Mouse (Mus musculus) midbrain, embryonic 12.5 days (tissue): ENCODE data around the gene Tmem179b. TPM values are rescaled to one million over a fixed set of nuclear protein-coding genes. Genes with fewer than 3 reads are reported as not detected.
A peak's percentile ranks its signal among the peaks of the same experiment; 100 is the strongest.

Experiments used
- ATAC-seq: fragments of 200-750 bp; cut with Nextera tagmentation; 2 replicates; pipeline ENCODE4 v1.8.0; 2017; ENCODE audit warnings: low read depth, moderate TSS enrichment, moderate library complexity; ENCODE audit not compliant: low FRiP score
- H3K27ac ChIP-seq: fragments of 300-500 bp; sonication (generic); replicated peaks from 2 replicates; pipeline ENCODE4 v1.5.1; 2016; ENCODE audit warnings: mild to moderate bottlenecking
- H3K27me3 ChIP-seq: fragments of 300-500 bp; sonication (generic); 2 replicates; pipeline ENCODE4 v1.6.1; 2016; ENCODE audit warnings: mild to moderate bottlenecking
- H3K36me3 ChIP-seq: fragments of 300-500 bp; sonication (generic); 2 replicates; pipeline ENCODE4 v1.6.1; 2016
- H3K4me1 ChIP-seq: fragments of 300-500 bp; sonication (generic); 2 replicates; pipeline ENCODE4 v1.6.1; 2016
- H3K4me2 ChIP-seq: fragments of 300-500 bp; sonication (generic); replicated peaks from 2 replicates; pipeline ENCODE4 v1.6.1; 2016; ENCODE audit warnings: mild to moderate bottlenecking, moderate library complexity
- H3K4me3 ChIP-seq: fragments of 300-500 bp; sonication (generic); 2 replicates; pipeline ENCODE4 v1.5.1; 2016; ENCODE audit warnings: mild to moderate bottlenecking
- H3K9ac ChIP-seq: fragments of 300-500 bp; sonication (generic); replicated peaks from 2 replicates; pipeline ENCODE4 v1.6.1; 2016; ENCODE audit warnings: mild to moderate bottlenecking, moderate library complexity
- H3K9me3 ChIP-seq: fragments of 300-500 bp; sonication (generic); 2 replicates; pipeline ENCODE4 v1.6.1; 2016; ENCODE audit warnings: mild to moderate bottlenecking
- WGBS: fragments of 180-500 bp; shearing (Covaris S2); methylation state at CpG from one replicate; pipeline ENCODE4 v1.1.7; 2016; 5-methylcytosine and 5-hydroxymethylcytosine counted together
- microRNA-seq: library from miRNA; unstranded; fragments of <30 nt; microRNA quantifications from one replicate; pipeline ENCODE4, GENCODE M21; 2017
- polyA plus RNA-seq: library from polyadenylated mRNA; unstranded; fragments of >200 nt; fragmentation: Nextera tagmentation; extraction: Ambion mirVana; gene quantifications from 2 replicates; pipeline ENCODE4 v1.2.1, GENCODE M21; 2016

The Tmem179b gene
- polyA plus RNA-seq, 1 experiment from 2014 or later, result 40.4 TPM

GRCm38 (mm10) chr19:8726609-8727390, 47.5 kb downstream of the Tmem179b start:
- H3K36me3 ChIP-seq, result peaks cover 22% of the 10 kb centered on the region
- no peak overlapping the region for H3K9ac ChIP-seq
- no peak overlapping the region for H3K4me2 ChIP-seq
- peaks cover 30% of the 10 kb centered on the region for H3K4me1 ChIP-seq
- H3K4me3 ChIP-seq, result no peak overlapping the region
- H3K27me3 ChIP-seq, result no peaks in the 10 kb centered on the region
- WGBS, result 21% methylated on average over 3 of the region's 3 CpGs
- no peaks in the 10 kb centered on the region for H3K9me3 ChIP-seq
- no peak for ATAC-seq
- H3K27ac ChIP-seq, result no peak overlapping the region

- Histone ChIP-seq H3K27ac (no peak overlapping the region), H3K4me2 (peak overlapping the region; percentile 78), H3K4me3 (peak overlapping the region; percentile 82), H3K36me3 (peaks cover 22% of the 10 kb centered on the region), H3K9ac (peak overlapping the region; percentile 96), H3K27me3 (no peaks in the 10 kb centered on the region), H3K9me3 (no peaks in the 10 kb centered on the region), H3K4me1 (peaks cover 33% of the 10 kb centered on the region)
- no peak for ATAC-seq
- 61% methylated on average over 4 of the region's 4 CpGs for WGBS
Observed at GRCm38 (mm10) chr19:8725081-8725613, 49.1 kb downstream of the Tmem179b start.

GRCm38 (mm10) chr19:8724392-8724791, 49.9 kb downstream of the Tmem179b start:
- Histone ChIP-seq H3K4me3 (peak overlapping the region; percentile 82), H3K27me3 (no peaks in the 10 kb centered on the region), H3K9ac (peak overlapping the region; percentile 96), H3K27ac (peak overlapping the region; percentile 78), H3K4me2 (peak overlapping the region; percentile 78), H3K36me3 (peaks cover 22% of the 10 kb centered on the region), H3K4me1 (peaks cover 33% of the 10 kb centered on the region), H3K9me3 (no peaks in the 10 kb centered on the region)
- no peak for ATAC-seq
- WGBS, result 1% methylated on average over 2 of the region's 2 CpGs

GRCm38 (mm10) chr19:8723574-8724346, 50.5 kb downstream of the Tmem179b start:
- H3K36me3 ChIP-seq, result peaks cover 22% of the 10 kb centered on the region
- peak overlapping the region; percentile 82 for H3K4me3 ChIP-seq
- ATAC-seq, result no peak
- peak overlapping the region; percentile 96 for H3K9ac ChIP-seq
- peak overlapping the region; percentile 78 for H3K27ac ChIP-seq
- no peaks in the 10 kb centered on the region for H3K27me3 ChIP-seq
- H3K4me1 ChIP-seq, result peaks cover 33% of the 10 kb centered on the region
- under 1% methylated on average over 20 of the region's 20 CpGs for WGBS
- H3K9me3 ChIP-seq, result no peaks in the 10 kb centered on the region
- H3K4me2 ChIP-seq, result peak overlapping the region; percentile 78

- Histone ChIP-seq H3K27me3 (no peaks in the 10 kb centered on the region), H3K4me3 (peak within 1 kb of the TSS; percentile 82), H3K4me1 (peaks cover 33% of the 10 kb centered on the region), H3K27ac (peak within 1 kb of the TSS; percentile 93), H3K36me3 (peaks cover 22% of the 10 kb centered on the region), H3K4me2 (peak within 1 kb of the TSS; percentile 78), H3K9ac (peak within 1 kb of the TSS; percentile 96), H3K9me3 (no peaks in the 10 kb centered on the region)
- WGBS, result under 1% methylated on average over 50 of the region's 50 CpGs
- peak; percentile 96 for ATAC-seq
Observed at GRCm38 (mm10) chr19:8722907-8723573, 51.2 kb downstream of the Tmem179b start, which contains the start of gene Slc3a2. Slc3a2 (minus strand) TSS chr19:8723369.

GRCm38 (mm10) chr19:8722559-8722906, 51.7 kb downstream of the Tmem179b start:
- H3K9me3 ChIP-seq, result no peaks in the 10 kb centered on the region
- H3K4me2 ChIP-seq, result peak overlapping the region; percentile 78
- WGBS, result 1% methylated on average over 5 of the region's 5 CpGs
- H3K4me3 ChIP-seq, result peak overlapping the region; percentile 82
- peak overlapping the region; percentile 82 for H3K9ac ChIP-seq
- ATAC-seq, result peak; percentile 7; the same call in 1 of the 2 replicates
- H3K36me3 ChIP-seq, result peaks cover 22% of the 10 kb centered on the region
- H3K27ac ChIP-seq, result peak overlapping the region; percentile 93
- no peaks in the 10 kb centered on the region for H3K27me3 ChIP-seq
- peaks cover 33% of the 10 kb centered on the region for H3K4me1 ChIP-seq

Small RNAs within 50 kb of the gene (microRNA-seq; reads per million reads assigned to microRNA genes)
- gene Mir6992, result not detected

Other genes starting within 250 kb of the Tmem179b start
- gene Slc22a8, start 183.2 kb downstream of the Tmem179b start, polyA plus RNA-seq, result 0.77 and 0.89 TPM in 2 replicates
- 3.6 and 4.2 TPM in 2 replicates for gene Slc22a6, start 156.4 kb downstream of the Tmem179b start, polyA plus RNA-seq
- 0.50 and 0.59 TPM in 2 replicates for gene Chrm1, start 110.7 kb downstream of the Tmem179b start, polyA plus RNA-seq
- gene Slc3a2, start 51.1 kb downstream of the Tmem179b start, polyA plus RNA-seq, result 138 and 150 TPM in 2 replicates
- 78.5 and 80.7 TPM in 2 replicates for gene Wdr74, start 38.6 kb downstream of the Tmem179b start, polyA plus RNA-seq
- 3.3 and 4.5 TPM in 2 replicates for gene 1700092M07Rik, start 33.7 kb downstream of the Tmem179b start, polyA plus RNA-seq
- gene Stx5a, start 33.1 kb downstream of the Tmem179b start, polyA plus RNA-seq, result 121 and 127 TPM in 2 replicates
- 210 and 224 TPM in 2 replicates for gene Nxf1, start 17.4 kb downstream of the Tmem179b start, polyA plus RNA-seq
- 211 and 214 TPM in 2 replicates for gene Tmem223, start 3.5 kb downstream of the Tmem179b start, polyA plus RNA-seq
- 34.5 and 35.5 TPM in 2 replicates for gene Taf6l, start 11.9 kb upstream of the Tmem179b start, polyA plus RNA-seq
- 154 and 160 TPM in 2 replicates for gene Polr2g, start 24.1 kb upstream of the Tmem179b start, polyA plus RNA-seq
- gene Zbtb3, start 28.1 kb upstream of the Tmem179b start, polyA plus RNA-seq, result 8.3 and 8.8 TPM in 2 replicates
- gene Ttc9c, start 44.9 kb upstream of the Tmem179b start, polyA plus RNA-seq, result 65.7 and 69.9 TPM in 2 replicates
- gene Hnrnpul2, start 45.5 kb upstream of the Tmem179b start, polyA plus RNA-seq, result 6.0 and 6.4 TPM in 2 replicates
- not detected in 2 replicates for gene AC129217.1, start 55.3 kb upstream of the Tmem179b start, polyA plus RNA-seq
- 68.0 and 68.7 TPM in 2 replicates for gene Bscl2, start 63.0 kb upstream of the Tmem179b start, polyA plus RNA-seq
- 174 and 180 TPM in 2 replicates for gene Gng3, start 64.7 kb upstream of the Tmem179b start, polyA plus RNA-seq
- gene Lrrn4cl, start 76.3 kb upstream of the Tmem179b start, polyA plus RNA-seq, result 0.55 and 0.62 TPM in 2 replicates
- gene Ubxn1, start 97.0 kb upstream of the Tmem179b start, polyA plus RNA-seq, result 172 and 175 TPM in 2 replicates
- gene Uqcc3, start 106.5 kb upstream of the Tmem179b start, polyA plus RNA-seq, result 59.6 and 63.5 TPM in 2 replicates
- 92.7 and 97.2 TPM in 2 replicates for gene Lbhd1, start 109.3 kb upstream of the Tmem179b start, polyA plus RNA-seq
- not detected in 2 replicates for gene Gm49403, start 109.5 kb upstream of the Tmem179b start, polyA plus RNA-seq
- gene 1810009A15Rik, start 114.4 kb upstream of the Tmem179b start, polyA plus RNA-seq, result 81.0 and 87.1 TPM in 2 replicates
- not detected in 2 replicates for gene Gm49416, start 114.5 kb upstream of the Tmem179b start, polyA plus RNA-seq
- gene Ints5, start 118.5 kb upstream of the Tmem179b start, polyA plus RNA-seq, result 46.2 and 46.6 TPM in 2 replicates
- 111 and 115 TPM in 2 replicates for gene Ganab, start 123.6 kb upstream of the Tmem179b start, polyA plus RNA-seq
- 71.9 and 72.5 TPM in 2 replicates for gene B3gat3, start 145.9 kb upstream of the Tmem179b start, polyA plus RNA-seq
- 2.1 and 2.2 TPM in 2 replicates for gene Rom1, start 154.9 kb upstream of the Tmem179b start, polyA plus RNA-seq
- gene Eml3, start 155.1 kb upstream of the Tmem179b start, polyA plus RNA-seq, result 14.9 and 15.8 TPM in 2 replicates
- gene Mta2, start 167.4 kb upstream of the Tmem179b start, polyA plus RNA-seq, result 189 and 192 TPM in 2 replicates
- 34.0 and 34.2 TPM in 2 replicates for gene Tut1, start 179.4 kb upstream of the Tmem179b start, polyA plus RNA-seq
- 338 and 351 TPM in 2 replicates for gene Eef1g, start 192.6 kb upstream of the Tmem179b start, polyA plus RNA-seq
- gene Ahnak, start 214.8 kb upstream of the Tmem179b start, polyA plus RNA-seq, result 7.6 and 12.2 TPM in 2 replicates